Mouse (Mus musculus) CH12F3 (cell line): Measurements from ENCODE around the gene Rftn2.

Source experiments
- in situ Hi-C: fragments of 300-500 bp; cut with MboI; formaldehyde crosslinking; loops from 2 replicates; pipeline ENCODE4 v1.14.3; 2020; ENCODE audit warnings: low sequenced_read_pairs

Rftn2 gene

GRCm38 (mm10) chr1:55226011-55226857 is at the start of gene Rftn2:
Gene Rftn2, minus strand, starts transcription at chr1:55226782.
- in situ Hi-C loops, result no loop called here

GRCm38 (mm10) chr1:55265447-55265846 is 38.9 kb upstream of the Rftn2 start:
- in situ Hi-C loops, result no loop called here

GRCm38 (mm10) chr1:55264385-55264784 is 37.8 kb upstream of the Rftn2 start:
- in situ Hi-C loops, result no loop called here

GRCm38 (mm10) chr1:55246374-55246773 is 19.8 kb upstream of the Rftn2 start:
- in situ Hi-C loops, result no loop called here

GRCm38 (mm10) chr1:55239237-55239636 is 12.7 kb upstream of the Rftn2 start:
- in situ Hi-C loops, result loop anchor here (10.0 kb wide), 1 partner anchor 136 kb away; no protein-coding TSS in a partner anchor

GRCm38 (mm10) chr1:55238496-55238895 is 11.9 kb upstream of the Rftn2 start:
- in situ Hi-C loops, result loop anchor here (10.0 kb wide), 1 partner anchor 136 kb away; no protein-coding TSS in a partner anchor

- in situ Hi-C loops, result loop anchor here (10.0 kb wide), 1 partner anchor 137 kb away; no protein-coding TSS in a partner anchor
Observed at GRCm38 (mm10) chr1:55237643-55238161, 11.1 kb upstream of the Rftn2 start.

GRCm38 (mm10) chr1:55236890-55237642 is 10.5 kb upstream of the Rftn2 start, which contains the start of gene Mars2:
Gene Mars2, plus strand, starts transcription at chr1:55237177.
- in situ Hi-C loops, result loop anchor here (10.0 kb wide), 1 partner anchor 138 kb away; no protein-coding TSS in a partner anchor

GRCm38 (mm10) chr1:55236487-55236886 is 9.9 kb upstream of the Rftn2 start:
- in situ Hi-C loops, result loop anchor here (10.0 kb wide), 1 partner anchor 138 kb away; no protein-coding TSS in a partner anchor

- in situ Hi-C loops, result loop anchor here (10.0 kb wide), 1 partner anchor 140 kb away; no protein-coding TSS in a partner anchor
Observed at GRCm38 (mm10) chr1:55234910-55235520, 8.4 kb upstream of the Rftn2 start.

- in situ Hi-C loops, result no loop called here
Observed at GRCm38 (mm10) chr1:55228256-55228884, 1.8 kb upstream of the Rftn2 start.

- in situ Hi-C loops, result no loop called here
Observed at GRCm38 (mm10) chr1:55227376-55227775, 794 bp upstream of the Rftn2 start.

GRCm38 (mm10) chr1:55225398-55225797 is 1.2 kb downstream of the Rftn2 start:
- in situ Hi-C loops, result no loop called here

GRCm38 (mm10) chr1:55224111-55224510 is 2.5 kb downstream of the Rftn2 start:
- in situ Hi-C loops, result no loop called here

- in situ Hi-C loops, result no loop called here
Observed at GRCm38 (mm10) chr1:55223026-55223425, 3.6 kb downstream of the Rftn2 start.

- in situ Hi-C loops, result no loop called here
Observed at GRCm38 (mm10) chr1:55221352-55221751, 5.2 kb downstream of the Rftn2 start.

- in situ Hi-C loops, result no loop called here
Observed at GRCm38 (mm10) chr1:55217191-55217590, 9.4 kb downstream of the Rftn2 start.

- in situ Hi-C loops, result no loop called here
Observed at GRCm38 (mm10) chr1:55215185-55215813, 11.3 kb downstream of the Rftn2 start.

GRCm38 (mm10) chr1:55213936-55214335 is 12.6 kb downstream of the Rftn2 start:
- in situ Hi-C loops, result no loop called here

GRCm38 (mm10) chr1:55213475-55213874 is 13.1 kb downstream of the Rftn2 start:
- in situ Hi-C loops, result no loop called here
